Mouse (Mus musculus): Measurements from ENCODE around the gene Hc. TPM values are rescaled to one million over a fixed set of nuclear protein-coding genes. Genes with fewer than 3 reads are reported as not detected.

The Hc gene
- polyA plus RNA-seq, 1 experiment from 2014 or later = 0.41 TPM

DNA sequence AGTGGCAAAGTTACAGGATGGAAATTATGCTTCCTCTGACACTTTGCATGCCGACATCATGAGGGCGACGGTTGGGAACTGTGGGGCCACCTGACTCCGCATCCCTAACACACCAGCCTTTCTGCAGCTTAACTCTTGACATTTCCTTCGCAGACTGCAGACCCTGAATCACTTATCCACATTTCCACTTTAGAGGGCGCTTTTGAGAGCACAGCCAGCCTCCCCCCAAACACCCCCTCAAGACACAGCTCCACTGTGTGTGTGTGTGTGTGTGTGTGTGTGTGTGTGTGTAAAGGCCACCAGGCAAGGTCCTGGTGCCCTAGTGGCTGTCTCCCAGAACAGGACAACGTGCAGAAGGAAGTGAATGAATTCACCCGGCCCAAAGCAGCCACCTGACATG is 95.4 kb downstream of the Hc start:
- 73% methylated on average over 8 of the region's 8 CpGs for WGBS
- H3K4me3 ChIP-seq (replicated peaks; ENCODE audit: low read depth, low read length) = no peak overlapping the region
- H3K27me3 ChIP-seq (ENCODE audit: control insufficient read depth, insufficient read depth, low read length) = no peaks in the 10 kb centered on the region
- H3K36me3 ChIP-seq (ENCODE audit: control insufficient read depth, insufficient read depth, low read length) = no peaks in the 10 kb centered on the region
- H3K27ac ChIP-seq (replicated peaks; ENCODE audit: low read depth, low read length) = no peak overlapping the region
- no peaks in the 10 kb centered on the region for H3K4me1 ChIP-seq (ENCODE audit: control insufficient read depth, insufficient read depth, low read length)
- no peaks in the 10 kb centered on the region for H3K9me3 ChIP-seq (ENCODE audit: control insufficient read depth, low read length)
- no peak for DNase-seq
- no peak overlapping the region for H3K9ac ChIP-seq (replicated peaks; ENCODE audit: low read length)
- no peak overlapping the region for H3K4me2 ChIP-seq (ENCODE audit: low read length)
- ATAC-seq (ENCODE audit: low FRiP score, low TSS enrichment) = no peak

GRCm38 (mm10) chr2:34965293-34965692 is 95.9 kb downstream of the Hc start:
- H3K4me3 ChIP-seq (replicated peaks; ENCODE audit: low read depth, low read length) = no peak overlapping the region
- H3K4me1 ChIP-seq (ENCODE audit: control insufficient read depth, insufficient read depth, low read length) = no peaks in the 10 kb centered on the region
- H3K9me3 ChIP-seq (ENCODE audit: control insufficient read depth, low read length) = no peaks in the 10 kb centered on the region
- WGBS = 39% methylated on average over 9 of the region's 9 CpGs
- H3K27ac ChIP-seq (replicated peaks; ENCODE audit: low read depth, low read length) = no peak overlapping the region
- no peaks in the 10 kb centered on the region for H3K36me3 ChIP-seq (ENCODE audit: control insufficient read depth, insufficient read depth, low read length)
- H3K9ac ChIP-seq (replicated peaks; ENCODE audit: low read length) = no peak overlapping the region
- no peak overlapping the region for H3K4me2 ChIP-seq (ENCODE audit: low read length)
- H3K27me3 ChIP-seq (ENCODE audit: control insufficient read depth, insufficient read depth, low read length) = no peaks in the 10 kb centered on the region
- DNase-seq = peak; percentile 14
- ATAC-seq (ENCODE audit: low FRiP score, low TSS enrichment) = no peak

DNA sequence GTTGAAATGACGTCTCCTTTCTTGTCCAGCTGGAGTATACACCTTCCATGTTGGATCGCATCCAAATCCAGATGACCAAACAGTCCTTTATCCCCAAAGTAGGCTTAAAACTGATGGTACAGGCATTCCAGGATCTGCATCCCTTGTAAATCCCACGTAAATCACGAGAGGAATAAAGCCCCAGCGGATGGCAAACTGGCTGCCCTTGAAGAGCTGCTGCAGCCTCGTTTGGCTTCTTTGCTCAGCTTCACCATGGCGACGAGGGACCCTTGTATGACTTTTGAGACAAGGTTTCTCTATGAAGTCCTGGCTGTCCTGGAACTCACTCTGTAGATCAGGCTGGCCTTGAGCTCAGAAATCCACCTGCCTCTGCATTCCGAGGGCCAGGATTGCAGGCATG is 96.6 kb downstream of the Hc start:
- Histone ChIP-seq H3K36me3 (ENCODE audit: control insufficient read depth, insufficient read depth, low read length) (no peaks in the 10 kb centered on the region), H3K9ac (replicated peaks; ENCODE audit: low read length) (no peak overlapping the region), H3K4me3 (replicated peaks; ENCODE audit: low read depth, low read length) (no peak overlapping the region), H3K4me1 (ENCODE audit: control insufficient read depth, insufficient read depth, low read length) (no peaks in the 10 kb centered on the region), H3K9me3 (ENCODE audit: control insufficient read depth, low read length) (no peaks in the 10 kb centered on the region), H3K4me2 (ENCODE audit: low read length) (no peak overlapping the region), H3K27me3 (ENCODE audit: control insufficient read depth, insufficient read depth, low read length) (no peaks in the 10 kb centered on the region), H3K27ac (replicated peaks; ENCODE audit: low read depth, low read length) (no peak overlapping the region)
- DNase-seq = no peak
- 57% methylated on average over 9 of the region's 9 CpGs for WGBS
- ATAC-seq (ENCODE audit: low FRiP score, low TSS enrichment) = no peak

DNA sequence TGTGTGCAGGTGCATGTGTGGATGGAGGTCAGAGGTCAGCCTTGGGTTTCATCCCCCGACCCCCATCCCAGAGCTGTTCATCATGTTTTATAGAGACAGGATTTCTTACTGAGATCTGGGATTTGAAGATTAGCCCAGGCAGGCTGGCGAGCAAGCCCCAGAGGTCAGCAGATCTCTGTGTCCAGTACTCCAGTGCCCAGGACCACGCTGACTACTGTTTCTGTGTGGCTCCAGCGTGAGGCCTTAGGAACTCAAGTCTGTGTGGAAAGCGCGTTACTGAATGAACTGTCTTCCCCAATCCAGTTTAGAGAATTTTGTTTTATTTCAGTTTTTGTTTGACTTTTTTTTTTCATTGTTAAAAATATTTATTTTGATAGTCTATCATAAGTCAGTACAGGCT is 97.0 kb downstream of the Hc start:
- no peaks in the 10 kb centered on the region for H3K9me3 ChIP-seq (ENCODE audit: control insufficient read depth, low read length)
- ATAC-seq (ENCODE audit: low FRiP score, low TSS enrichment) (no peak), DNase-seq (no peak)
- H3K27me3 ChIP-seq (ENCODE audit: control insufficient read depth, insufficient read depth, low read length) = no peaks in the 10 kb centered on the region
- no peak overlapping the region for H3K4me3 ChIP-seq (replicated peaks; ENCODE audit: low read depth, low read length)
- no peak overlapping the region for H3K27ac ChIP-seq (replicated peaks; ENCODE audit: low read depth, low read length)
- WGBS = 88% methylated on average over 6 of the region's 6 CpGs
- no peaks in the 10 kb centered on the region for H3K36me3 ChIP-seq (ENCODE audit: control insufficient read depth, insufficient read depth, low read length)
- no peaks in the 10 kb centered on the region for H3K4me1 ChIP-seq (ENCODE audit: control insufficient read depth, insufficient read depth, low read length)
- no peak overlapping the region for H3K9ac ChIP-seq (replicated peaks; ENCODE audit: low read length)
- H3K4me2 ChIP-seq (ENCODE audit: low read length) = no peak overlapping the region

GRCm38 (mm10) chr2:34963371-34963956 is 97.8 kb downstream of the Hc start:
- H3K4me2 ChIP-seq (ENCODE audit: low read length) = no peak overlapping the region
- no peaks in the 10 kb centered on the region for H3K27me3 ChIP-seq (ENCODE audit: control insufficient read depth, insufficient read depth, low read length)
- no peak overlapping the region for H3K27ac ChIP-seq (replicated peaks; ENCODE audit: low read depth, low read length)
- H3K9ac ChIP-seq (replicated peaks; ENCODE audit: low read length) = no peak overlapping the region
- 85% methylated on average over 13 of the region's 13 CpGs for WGBS
- no peak overlapping the region for H3K4me3 ChIP-seq (replicated peaks; ENCODE audit: low read depth, low read length)
- H3K36me3 ChIP-seq (ENCODE audit: control insufficient read depth, insufficient read depth, low read length) = no peaks in the 10 kb centered on the region
- no peaks in the 10 kb centered on the region for H3K9me3 ChIP-seq (ENCODE audit: control insufficient read depth, low read length)
- ATAC-seq (ENCODE audit: low FRiP score, low TSS enrichment) (no peak), DNase-seq (no peak)
- no peaks in the 10 kb centered on the region for H3K4me1 ChIP-seq (ENCODE audit: control insufficient read depth, insufficient read depth, low read length)

- no peak overlapping the region for H3K4me3 ChIP-seq (replicated peaks; ENCODE audit: low read depth, low read length)
- no peaks in the 10 kb centered on the region for H3K27me3 ChIP-seq (ENCODE audit: control insufficient read depth, insufficient read depth, low read length)
- H3K9me3 ChIP-seq (ENCODE audit: control insufficient read depth, low read length) = no peaks in the 10 kb centered on the region
- ATAC-seq (ENCODE audit: low FRiP score, low TSS enrichment) (no peak), DNase-seq (no peak)
- H3K9ac ChIP-seq (replicated peaks; ENCODE audit: low read length) = no peak overlapping the region
- 93% methylated on average over 9 of the region's 9 CpGs for WGBS
- H3K27ac ChIP-seq (replicated peaks; ENCODE audit: low read depth, low read length) = no peak overlapping the region
- no peaks in the 10 kb centered on the region for H3K36me3 ChIP-seq (ENCODE audit: control insufficient read depth, insufficient read depth, low read length)
- H3K4me1 ChIP-seq (ENCODE audit: control insufficient read depth, insufficient read depth, low read length) = no peaks in the 10 kb centered on the region
- no peak overlapping the region for H3K4me2 ChIP-seq (ENCODE audit: low read length)
These were observed 98.3 kb downstream of the Hc start for GRCm38 (mm10) chr2:34962893-34963292.

- H3K27me3 ChIP-seq (ENCODE audit: control insufficient read depth, insufficient read depth, low read length) = no peaks in the 10 kb centered on the region
- H3K4me1 ChIP-seq (ENCODE audit: control insufficient read depth, insufficient read depth, low read length) = no peaks in the 10 kb centered on the region
- no peak overlapping the region for H3K4me3 ChIP-seq (replicated peaks; ENCODE audit: low read depth, low read length)
- H3K27ac ChIP-seq (replicated peaks; ENCODE audit: low read depth, low read length) = no peak overlapping the region
- DNase-seq (no peak), ATAC-seq (ENCODE audit: low FRiP score, low TSS enrichment) (no peak)
- no peaks in the 10 kb centered on the region for H3K9me3 ChIP-seq (ENCODE audit: control insufficient read depth, low read length)
- WGBS = 86% methylated on average over 2 of the region's 2 CpGs
- no peak overlapping the region for H3K9ac ChIP-seq (replicated peaks; ENCODE audit: low read length)
- no peak overlapping the region for H3K4me2 ChIP-seq (ENCODE audit: low read length)
- no peaks in the 10 kb centered on the region for H3K36me3 ChIP-seq (ENCODE audit: control insufficient read depth, insufficient read depth, low read length)
These were observed 99.0 kb downstream of the Hc start for GRCm38 (mm10) chr2:34962211-34962610.

GRCm38 (mm10) chr2:34961481-34962036 is 99.7 kb downstream of the Hc start, which contains the start of gene Traf1:
Traf1 (minus strand) TSS chr2:34961772.
- H3K9me3 ChIP-seq (ENCODE audit: control insufficient read depth, low read length) = no peaks in the 10 kb centered on the region
- H3K4me2 ChIP-seq (ENCODE audit: low read length) = peak within 1 kb of the TSS; percentile 37
- no peak within 1 kb of the TSS; the same call in 1 of the 2 replicates for H3K9ac ChIP-seq (replicated peaks; ENCODE audit: low read length)
- H3K4me3 ChIP-seq (replicated peaks; ENCODE audit: low read depth, low read length) = no peak within 1 kb of the TSS
- no peak for DNase-seq
- 15% methylated on average over 20 of the region's 20 CpGs for WGBS
- H3K27me3 ChIP-seq (ENCODE audit: control insufficient read depth, insufficient read depth, low read length) = no peaks in the 10 kb centered on the region
- no peaks in the 10 kb centered on the region for H3K4me1 ChIP-seq (ENCODE audit: control insufficient read depth, insufficient read depth, low read length)
- no peak within 1 kb of the TSS for H3K27ac ChIP-seq (replicated peaks; ENCODE audit: low read depth, low read length)
- no peaks in the 10 kb centered on the region for H3K36me3 ChIP-seq (ENCODE audit: control insufficient read depth, insufficient read depth, low read length)
- ATAC-seq (ENCODE audit: low FRiP score, low TSS enrichment) = no peak

- no peak overlapping the region; the same call in 1 of the 2 replicates for H3K9ac ChIP-seq (replicated peaks; ENCODE audit: low read length)
- no peaks in the 10 kb centered on the region for H3K4me1 ChIP-seq (ENCODE audit: control insufficient read depth, insufficient read depth, low read length)
- no peak for ATAC-seq (ENCODE audit: low FRiP score, low TSS enrichment)
These were observed 100.3 kb downstream of the Hc start for GRCm38 (mm10) chr2:34960966-34961365.

More at GRCm38 (mm10) chr2:34960966-34961365, 100.3 kb downstream of the Hc start:
- H3K4me2 ChIP-seq (ENCODE audit: low read length) = peak overlapping the region; percentile 37; the same call in 1 of the 2 replicates
- DNase-seq = no peak
- H3K27ac ChIP-seq (replicated peaks; ENCODE audit: low read depth, low read length) = no peak overlapping the region
- H3K27me3 ChIP-seq (ENCODE audit: control insufficient read depth, insufficient read depth, low read length) = no peaks in the 10 kb centered on the region
- no peak overlapping the region for H3K4me3 ChIP-seq (replicated peaks; ENCODE audit: low read depth, low read length)
- WGBS = 71% methylated on average over 6 of the region's 6 CpGs
- no peaks in the 10 kb centered on the region for H3K9me3 ChIP-seq (ENCODE audit: control insufficient read depth, low read length)
- no peaks in the 10 kb centered on the region for H3K36me3 ChIP-seq (ENCODE audit: control insufficient read depth, insufficient read depth, low read length)

All from midbrain, embryonic 14.5 days (tissue).